Mouse (Mus musculus) heart, postnatal 0 days (tissue): ENCODE data around the gene Pdcd7.

Source experiments
- CTCF ChIP-seq: IDR thresholded peaks from 2 replicates; pipeline ENCODE4 v1.5.1; 2016; ENCODE audit warnings: antibody characterized with exemption, control low read depth, low read depth
- EP300 ChIP-seq: IDR thresholded peaks from 2 replicates; pipeline ENCODE4 v1.6.1; 2016; ENCODE audit warnings: antibody characterized with exemption, low read depth

- TF ChIP-seq CTCF: no peak
- TF ChIP-seq EP300: no peak
Observed at GRCm38 (mm10) chr9:65382751-65383097, 36.8 kb downstream of the Pdcd7 start.
